Mouse (Mus musculus): ENCODE data around the gene Il4ra. TPM values are rescaled to one million over a fixed set of nuclear protein-coding genes. Genes with fewer than 3 reads are reported as not detected.

Gene Il4ra
- polyA plus RNA-seq, 1 experiment from 2014 or later, result 4.5 TPM

GRCm38 (mm10) chr7:125586355-125586754, 34.4 kb downstream of the Il4ra start:
- WGBS, result 96% methylated on average over 23 of the region's 23 CpGs
- peaks cover 2% of the 10 kb centered on the region; the same call in 1 of the 2 replicates for H3K27me3 ChIP-seq
- no peak overlapping the region for H3K4me3 ChIP-seq
- no peak overlapping the region for H3K27ac ChIP-seq
- no peaks in the 10 kb centered on the region; the same call in 1 of the 2 replicates for H3K4me1 ChIP-seq (replicated peaks)
- H3K4me2 ChIP-seq, result no peak overlapping the region
- ATAC-seq (replicated peaks; ENCODE audit: insufficient number of reproducible peaks, insufficient read depth, low FRiP score, low read depth), result no peak
- H3K9ac ChIP-seq, result no peak overlapping the region
- no peaks in the 10 kb centered on the region for H3K36me3 ChIP-seq
- no peaks in the 10 kb centered on the region for H3K9me3 ChIP-seq (replicated peaks)

- no peak overlapping the region for H3K4me3 ChIP-seq
- H3K27me3 ChIP-seq, result no peaks in the 10 kb centered on the region
- no peak for ATAC-seq (replicated peaks; ENCODE audit: insufficient number of reproducible peaks, insufficient read depth, low FRiP score, low read depth)
- H3K27ac ChIP-seq, result no peak overlapping the region
- H3K4me2 ChIP-seq, result no peak overlapping the region
- no peaks in the 10 kb centered on the region for H3K36me3 ChIP-seq
- 72% methylated on average over 4 of the region's 4 CpGs for WGBS
- H3K9ac ChIP-seq, result no peak overlapping the region
- H3K4me1 ChIP-seq (replicated peaks), result no peaks in the 10 kb centered on the region
- H3K9me3 ChIP-seq (replicated peaks), result no peaks in the 10 kb centered on the region
Observed at GRCm38 (mm10) chr7:125588721-125589120, 36.8 kb downstream of the Il4ra start.

- no peaks in the 10 kb centered on the region for H3K9me3 ChIP-seq (replicated peaks)
- H3K4me2 ChIP-seq, result no peak overlapping the region
- no peaks in the 10 kb centered on the region for H3K4me1 ChIP-seq (replicated peaks)
- no peak overlapping the region for H3K27ac ChIP-seq
- H3K27me3 ChIP-seq, result no peaks in the 10 kb centered on the region
- H3K9ac ChIP-seq, result no peak overlapping the region
- 78% methylated on average over 7 of the region's 7 CpGs for WGBS
- H3K4me3 ChIP-seq, result no peak overlapping the region
- no peak for ATAC-seq (replicated peaks; ENCODE audit: insufficient number of reproducible peaks, insufficient read depth, low FRiP score, low read depth)
- no peaks in the 10 kb centered on the region for H3K36me3 ChIP-seq
Observed at GRCm38 (mm10) chr7:125589896-125590295, 38.0 kb downstream of the Il4ra start.

DNA sequence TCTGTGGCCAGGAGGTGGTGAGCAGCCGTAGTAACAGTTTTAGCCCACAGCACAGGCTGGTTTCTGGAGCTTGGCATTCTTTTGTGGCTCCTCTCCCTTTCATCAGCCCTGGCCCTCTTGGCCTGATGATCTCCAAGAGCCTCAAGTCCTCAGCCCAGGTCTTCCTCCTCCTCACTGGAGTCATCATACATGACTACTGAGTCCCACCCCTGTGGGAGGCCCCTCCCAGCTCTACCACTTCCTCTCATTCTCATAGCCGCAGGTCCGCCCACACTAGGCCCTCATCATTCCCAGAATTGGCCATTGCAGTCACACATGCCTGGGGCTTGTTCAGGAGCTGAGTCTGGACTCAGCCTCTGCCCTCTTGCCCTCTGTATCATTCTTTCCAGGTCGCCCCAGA, 41.9 kb downstream of the Il4ra start:
- no peak overlapping the region for H3K9ac ChIP-seq
- ATAC-seq (replicated peaks; ENCODE audit: insufficient number of reproducible peaks, insufficient read depth, low FRiP score, low read depth), result no peak
- no peak overlapping the region for H3K4me2 ChIP-seq
- H3K4me3 ChIP-seq, result no peak overlapping the region
- H3K4me1 ChIP-seq (replicated peaks), result no peaks in the 10 kb centered on the region
- 76% methylated on average over 4 of the region's 4 CpGs for WGBS
- H3K27ac ChIP-seq, result no peak overlapping the region
- H3K27me3 ChIP-seq, result no peaks in the 10 kb centered on the region
- no peaks in the 10 kb centered on the region for H3K36me3 ChIP-seq
- H3K9me3 ChIP-seq (replicated peaks), result no peaks in the 10 kb centered on the region

DNA sequence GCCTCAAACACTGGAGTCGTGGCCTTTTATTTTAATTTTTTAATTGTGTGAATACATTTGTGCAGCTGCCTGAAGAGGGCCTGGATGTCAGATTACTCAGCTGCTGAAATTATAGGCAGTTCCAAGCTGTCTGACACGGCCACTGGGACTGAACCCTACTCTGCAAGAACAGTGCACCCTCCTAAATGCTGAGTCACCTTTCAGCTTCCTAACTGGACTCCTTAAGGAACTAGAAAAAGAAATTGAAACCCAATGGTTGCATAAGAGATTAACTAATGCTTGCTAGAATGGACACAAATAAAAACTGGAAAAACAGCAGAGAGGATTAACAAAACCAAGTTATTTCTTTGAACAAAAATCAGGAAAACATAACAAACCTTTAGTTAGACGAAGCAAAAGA, 44.5 kb downstream of the Il4ra start:
- no peak for ATAC-seq (replicated peaks; ENCODE audit: insufficient number of reproducible peaks, insufficient read depth, low FRiP score, low read depth)
- Histone ChIP-seq H3K4me3 (no peak overlapping the region), H3K9me3 (replicated peaks) (no peaks in the 10 kb centered on the region), H3K9ac (no peak overlapping the region), H3K27me3 (no peaks in the 10 kb centered on the region), H3K4me1 (replicated peaks) (no peaks in the 10 kb centered on the region; the same call in 1 of the 2 replicates), H3K27ac (no peak overlapping the region), H3K36me3 (no peaks in the 10 kb centered on the region), H3K4me2 (no peak overlapping the region)
- WGBS, result 62% methylated on average over 3 of the region's 3 CpGs

DNA sequence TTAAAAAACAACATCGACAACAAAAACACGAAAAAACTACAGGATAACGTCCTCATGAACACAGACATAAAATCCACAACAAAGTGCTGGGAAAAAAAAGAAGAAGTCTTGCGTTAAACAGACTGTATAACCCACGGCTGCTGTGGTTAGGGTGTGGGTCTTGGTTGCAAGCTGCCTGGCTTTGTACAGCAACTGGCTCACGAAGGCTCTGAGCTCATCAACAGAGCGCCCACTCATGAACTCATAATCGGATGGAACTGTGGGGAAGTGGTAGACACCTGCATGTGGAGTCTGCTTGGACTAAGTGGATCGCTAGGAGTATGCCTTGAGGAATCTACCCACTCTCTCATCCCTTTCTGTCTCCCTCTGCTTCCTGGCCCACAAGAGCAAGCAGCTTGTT, 45.2 kb downstream of the Il4ra start:
- H3K27ac ChIP-seq, result no peak overlapping the region
- no peak for ATAC-seq (replicated peaks; ENCODE audit: insufficient number of reproducible peaks, insufficient read depth, low FRiP score, low read depth)
- H3K4me2 ChIP-seq, result no peak overlapping the region
- H3K4me3 ChIP-seq, result no peak overlapping the region
- WGBS, result 83% methylated on average over 9 of the region's 9 CpGs
- H3K36me3 ChIP-seq, result no peaks in the 10 kb centered on the region
- no peaks in the 10 kb centered on the region; the same call in 1 of the 2 replicates for H3K4me1 ChIP-seq (replicated peaks)
- no peaks in the 10 kb centered on the region for H3K9me3 ChIP-seq (replicated peaks)
- H3K27me3 ChIP-seq, result no peaks in the 10 kb centered on the region
- H3K9ac ChIP-seq, result no peak overlapping the region

DNA sequence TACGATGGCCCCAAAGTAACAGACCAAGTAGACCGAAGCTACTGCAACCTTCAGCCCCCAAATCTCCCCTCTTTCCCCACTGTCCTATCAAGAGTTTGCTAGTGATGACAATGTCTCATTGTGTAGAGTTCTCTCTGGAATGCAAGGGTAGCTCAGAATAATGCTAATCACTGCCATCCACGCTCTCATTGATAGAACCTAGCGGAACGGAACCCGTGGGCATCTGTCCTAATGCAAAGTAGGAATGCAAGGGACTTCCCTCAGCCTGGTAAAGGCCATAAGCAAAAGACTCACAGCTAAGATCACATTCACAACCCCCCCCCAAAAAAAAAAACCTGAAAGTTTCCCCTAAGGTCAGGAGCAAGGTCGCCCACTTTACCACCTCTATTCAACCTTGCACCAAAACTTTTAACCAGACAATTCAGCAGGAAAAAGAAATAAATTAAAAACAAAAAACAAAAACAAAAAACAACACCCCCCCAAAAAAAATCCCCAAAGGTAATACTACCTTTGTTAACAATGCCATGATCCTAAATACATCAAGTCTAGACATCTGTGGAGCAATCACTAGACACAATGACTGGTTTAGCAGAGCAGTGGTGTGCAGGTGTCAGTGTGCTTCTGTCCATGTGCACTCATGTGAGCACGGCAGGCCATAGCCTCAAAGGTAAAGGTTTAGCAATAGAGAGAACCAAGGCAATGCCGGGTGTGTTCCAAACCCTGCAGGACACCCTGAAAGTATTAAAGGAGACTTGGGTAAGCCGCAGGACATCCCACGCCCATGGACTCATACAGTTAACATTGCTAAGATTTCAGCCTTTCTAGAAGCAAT, 45.8 kb downstream of the Il4ra start:
- H3K4me3 ChIP-seq, result no peak overlapping the region
- no peaks in the 10 kb centered on the region; the same call in 1 of the 2 replicates for H3K4me1 ChIP-seq (replicated peaks)
- H3K27ac ChIP-seq, result no peak overlapping the region
- WGBS, result 82% methylated on average over 11 of the region's 11 CpGs
- no peak overlapping the region for H3K4me2 ChIP-seq
- H3K36me3 ChIP-seq, result no peaks in the 10 kb centered on the region
- ATAC-seq (replicated peaks; ENCODE audit: insufficient number of reproducible peaks, insufficient read depth, low FRiP score, low read depth), result no peak
- no peak overlapping the region for H3K9ac ChIP-seq
- H3K9me3 ChIP-seq (replicated peaks), result no peaks in the 10 kb centered on the region
- no peaks in the 10 kb centered on the region for H3K27me3 ChIP-seq

DNA sequence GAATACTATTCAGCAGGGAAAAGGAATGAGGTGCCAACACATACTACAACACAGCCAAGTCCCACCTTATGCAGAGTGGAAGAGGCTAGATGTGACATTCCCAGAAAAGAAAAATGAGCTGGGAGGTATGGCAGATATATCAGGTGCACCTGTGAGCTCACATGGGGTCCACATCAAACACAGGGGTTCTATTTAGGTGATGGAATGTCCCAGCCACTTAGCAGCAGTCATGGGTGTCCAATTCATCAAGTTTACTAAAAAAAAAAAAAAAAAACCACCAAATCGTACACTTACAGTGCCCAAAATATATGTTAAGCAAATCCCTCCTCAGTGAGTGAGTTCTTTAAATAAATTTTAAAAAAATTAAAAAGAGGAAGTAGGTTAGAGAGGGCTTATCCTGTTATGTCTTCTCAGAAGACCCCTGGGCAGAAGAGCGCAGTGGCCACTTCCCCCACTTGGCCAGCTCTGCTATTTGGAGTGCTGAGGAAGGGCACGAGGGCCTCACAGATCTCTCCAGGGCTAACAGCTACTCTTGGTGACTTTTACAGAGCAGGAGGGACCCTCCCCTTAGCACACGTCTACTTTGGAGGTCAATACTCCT, 47.6 kb downstream of the Il4ra start:
- H3K4me1 ChIP-seq (replicated peaks), result no peaks in the 10 kb centered on the region; the same call in 1 of the 2 replicates
- ATAC-seq (replicated peaks; ENCODE audit: insufficient number of reproducible peaks, insufficient read depth, low FRiP score, low read depth), result no peak
- no peaks in the 10 kb centered on the region for H3K9me3 ChIP-seq (replicated peaks)
- no peaks in the 10 kb centered on the region; the same call in 1 of the 2 replicates for H3K27me3 ChIP-seq
- no peak overlapping the region for H3K4me3 ChIP-seq
- H3K9ac ChIP-seq, result no peak overlapping the region
- H3K27ac ChIP-seq, result no peak overlapping the region
- no peaks in the 10 kb centered on the region for H3K36me3 ChIP-seq
- WGBS, result 40% methylated on average over 4 of the region's 4 CpGs
- no peak overlapping the region for H3K4me2 ChIP-seq

- Histone ChIP-seq H3K4me2 (no peak overlapping the region), H3K9ac (no peak overlapping the region), H3K4me3 (no peak overlapping the region), H3K9me3 (replicated peaks) (no peaks in the 10 kb centered on the region), H3K36me3 (no peaks in the 10 kb centered on the region), H3K27me3 (no peaks in the 10 kb centered on the region; the same call in 1 of the 2 replicates), H3K4me1 (replicated peaks) (no peaks in the 10 kb centered on the region; the same call in 1 of the 2 replicates), H3K27ac (no peak overlapping the region)
- 59% methylated on average over 10 of the region's 10 CpGs for WGBS
- ATAC-seq (replicated peaks; ENCODE audit: insufficient number of reproducible peaks, insufficient read depth, low FRiP score, low read depth), result no peak
Observed at GRCm38 (mm10) chr7:125600136-125600535, 48.2 kb downstream of the Il4ra start.

DNA sequence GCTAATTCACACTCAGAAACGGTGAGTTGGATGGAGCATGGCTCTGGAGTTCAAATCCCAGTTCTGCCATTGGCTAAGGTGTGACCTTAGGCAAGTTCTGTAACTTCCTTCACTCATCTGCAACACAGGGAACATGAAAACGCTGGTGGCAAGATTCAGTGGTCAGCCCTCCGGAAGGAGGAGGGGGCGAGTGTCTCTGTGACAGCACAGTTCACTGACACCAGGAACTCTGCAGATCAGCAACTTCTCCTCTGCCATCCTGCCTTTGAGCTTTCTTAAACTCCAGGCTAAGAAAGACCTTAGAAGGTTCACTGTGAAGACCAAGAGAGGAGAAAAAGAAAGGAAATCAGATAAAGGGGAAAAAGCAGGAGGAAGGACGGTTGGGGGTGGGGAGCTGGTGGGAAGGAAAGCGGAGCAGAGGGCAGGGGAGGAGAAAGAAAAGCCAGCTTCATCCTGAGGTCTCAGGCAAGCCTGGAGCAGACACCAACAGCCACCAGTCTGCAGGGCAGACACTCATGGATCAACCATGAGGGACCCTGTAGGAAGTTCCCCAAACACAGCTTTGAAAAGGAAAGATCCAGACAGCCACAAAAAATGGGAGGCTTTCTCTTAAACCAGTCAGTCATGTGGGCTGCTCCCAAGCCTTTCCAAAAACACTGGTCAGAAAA, 48.8 kb downstream of the Il4ra start:
- H3K27ac ChIP-seq, result no peak overlapping the region

GRCm38 (mm10) chr7:125601280-125601670, 49.4 kb downstream of the Il4ra start:
- Histone ChIP-seq H3K27me3 (no peaks in the 10 kb centered on the region; the same call in 1 of the 2 replicates), H3K9ac (no peak overlapping the region), H3K36me3 (no peaks in the 10 kb centered on the region), H3K27ac (no peak overlapping the region), H3K4me3 (no peak overlapping the region), H3K4me2 (no peak overlapping the region), H3K9me3 (replicated peaks) (no peaks in the 10 kb centered on the region), H3K4me1 (replicated peaks) (peaks cover 2% of the 10 kb centered on the region; the same call in 1 of the 2 replicates)
- 78% methylated on average over 6 of the region's 6 CpGs for WGBS
- ATAC-seq (replicated peaks; ENCODE audit: insufficient number of reproducible peaks, insufficient read depth, low FRiP score, low read depth), result no peak

More for the DNA sequence above, 48.8 kb downstream of the Il4ra start:
- Histone ChIP-seq H3K4me3 (no peak overlapping the region), H3K4me1 (replicated peaks) (no peaks in the 10 kb centered on the region; the same call in 1 of the 2 replicates), H3K9ac (no peak overlapping the region), H3K4me2 (no peak overlapping the region), H3K27me3 (no peaks in the 10 kb centered on the region; the same call in 1 of the 2 replicates), H3K36me3 (no peaks in the 10 kb centered on the region), H3K9me3 (replicated peaks) (no peaks in the 10 kb centered on the region)
- 31% methylated on average over 6 of the region's 6 CpGs for WGBS
- ATAC-seq (replicated peaks; ENCODE audit: insufficient number of reproducible peaks, insufficient read depth, low FRiP score, low read depth), result no peak

Data from heart, embryonic 15.5 days (tissue).